Comparison of ENCODE assay signal across 15 mouse cellular contexts in the genomic region with DNA sequence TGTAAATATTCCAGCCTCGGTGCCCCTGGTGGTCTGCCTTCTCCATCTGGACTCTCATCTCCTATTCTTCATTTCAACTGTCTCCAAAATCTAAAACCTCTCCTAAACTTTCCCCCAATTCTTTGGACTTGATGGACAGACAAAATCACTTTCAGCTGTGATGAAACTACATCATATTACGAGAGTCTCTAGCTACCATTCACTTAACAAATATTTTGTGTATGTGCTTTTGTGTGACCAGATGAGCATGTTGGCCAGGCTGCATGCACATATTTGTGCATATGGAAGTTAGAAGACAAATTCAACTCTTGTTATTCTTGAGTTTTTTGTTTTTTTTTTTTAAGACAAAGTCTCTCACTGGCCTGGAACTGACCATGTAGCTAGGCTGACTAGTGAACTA.
"Had no signal": no experiment of that assay in that cellular context is flagged by ENCODE, and none has a peak within 500 bp of the region (broad histone marks: within the 10 kb centered on the region; RNA-seq: fewer than 3 reads in every experiment).

No protein-coding gene starts in this region.

- H3K36me3 ChIP-seq: neural tube, embryonic 13.5 days; neural tube, embryonic 15.5 days; stomach, embryonic 15.5 days had no signal

- H3K9ac ChIP-seq: neural tube, embryonic 13.5 days; neural tube, embryonic 15.5 days; stomach, embryonic 15.5 days had no signal

- H3K4me2 ChIP-seq: neural tube, embryonic 13.5 days; neural tube, embryonic 15.5 days; stomach, embryonic 15.5 days had no signal

- H3K4me3 ChIP-seq: neural tube, embryonic 13.5 days; neural tube, embryonic 15.5 days; stomach, embryonic 15.5 days had no signal

- H3K27ac ChIP-seq: neural tube, embryonic 13.5 days; neural tube, embryonic 15.5 days; stomach, embryonic 15.5 days; stomach, postnatal 0 days had no signal

- H3K4me1 ChIP-seq: neural tube, embryonic 15.5 days; stomach, embryonic 15.5 days had no signal

- DNase-seq: retina, postnatal 1 day; right cerebral cortex, adult 18-20 months; right cerebral cortex, postnatal 14 days; right cerebral cortex, postnatal 25 days; spleen, adult 18-20 months; thymus, adult 18-20 months; thymus, adult 2 months; thymus, postnatal 14 days; thymus, postnatal 25 days; thymus, postnatal 36 days; thymus, postnatal 4 days had no signal

- H3K27me3 ChIP-seq: neural tube, embryonic 13.5 days; neural tube, embryonic 15.5 days; stomach, embryonic 15.5 days had no signal

- H3K9me3 ChIP-seq: neural tube, embryonic 15.5 days; stomach, embryonic 15.5 days had no signal
